Mouse (Mus musculus) ES-Bruce4 (cell line): ENCODE results near the gene Etv6.

Experiments
- CTCF ChIP-seq: IDR thresholded peaks from one replicate; pipeline ENCODE4 v1.8.1; 2011; ENCODE audit warnings: low read depth, low read length
- EP300 ChIP-seq: IDR thresholded peaks from 2 replicates; pipeline ENCODE4 v1.6.1; 2011; ENCODE audit warnings: low read depth, low read length; ENCODE audit not compliant: insufficient read depth
- POLR2A ChIP-seq: IDR thresholded peaks from one replicate; pipeline ENCODE4 v1.8.1; 2011; ENCODE audit warnings: low read length; ENCODE audit not compliant: insufficient read depth

DNA sequence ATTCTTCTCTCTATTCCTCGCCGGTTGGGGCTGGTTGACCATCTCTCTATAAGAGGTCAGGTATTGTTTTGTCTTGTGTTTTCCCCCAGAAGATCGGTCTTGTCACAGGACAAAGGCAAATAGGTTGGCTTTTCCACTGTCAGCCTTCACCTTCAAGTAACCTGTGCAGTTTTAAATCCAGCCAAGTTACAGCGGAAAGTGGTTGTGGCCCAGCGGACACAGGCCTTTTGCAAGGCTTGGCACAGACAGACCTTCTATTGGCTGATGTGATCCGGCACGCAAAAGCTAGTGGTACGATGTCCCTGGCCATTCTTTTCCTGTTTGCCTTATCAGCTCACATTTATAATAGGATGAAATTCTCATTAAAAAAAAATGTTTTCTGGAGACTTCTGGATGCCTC is 3.9 kb downstream of the Etv6 start:
- TF ChIP-seq EP300 (no peak), POLR2A (no peak), CTCF (no peak)
